Mouse (Mus musculus) olfactory bulb, adult 2 months (tissue): ENCODE measurements around the gene Mapk8ip1.

Experiments used
- CTCF ChIP-seq: fragments of 200-500 bp; IDR thresholded peaks from 2 replicates; pipeline ENCODE4 v1.5.1; 2012; ENCODE audit warnings: low read depth, mild to moderate bottlenecking, low read length, moderate library complexity; ENCODE audit not compliant: insufficient read depth
- POLR2A ChIP-seq: fragments of 200-500 bp; IDR thresholded peaks from 2 replicates; pipeline ENCODE4 v1.6.1; 2012; ENCODE audit warnings: mild to moderate bottlenecking, low read depth, low read length, moderate library complexity; ENCODE audit not compliant: insufficient read depth

DNA sequence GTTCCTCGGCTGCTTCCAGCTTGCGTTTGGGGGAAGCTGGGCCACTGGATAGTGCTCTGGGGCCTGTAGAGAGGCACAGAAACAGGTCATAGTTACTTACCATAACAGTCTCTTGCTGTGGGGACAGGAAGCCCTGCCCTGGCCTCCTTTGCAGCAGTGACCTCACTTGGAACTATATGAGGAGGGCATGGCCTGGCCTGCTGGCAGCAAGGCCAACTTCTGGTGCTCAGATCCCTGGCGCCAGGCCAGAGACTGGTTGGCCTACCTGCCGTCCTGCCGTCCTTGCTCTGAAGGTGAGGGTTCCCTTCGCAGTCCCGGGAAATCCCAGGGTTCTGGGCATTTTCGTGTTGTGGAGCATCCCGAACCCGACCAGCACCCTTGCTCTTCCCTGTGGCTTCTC is 10.6 kb upstream of the Mapk8ip1 start:
- TF ChIP-seq CTCF (no peak), POLR2A (no peak)
